Mouse (Mus musculus): ENCODE data around the gene Lrrc57.

Lrrc57 gene

DNA sequence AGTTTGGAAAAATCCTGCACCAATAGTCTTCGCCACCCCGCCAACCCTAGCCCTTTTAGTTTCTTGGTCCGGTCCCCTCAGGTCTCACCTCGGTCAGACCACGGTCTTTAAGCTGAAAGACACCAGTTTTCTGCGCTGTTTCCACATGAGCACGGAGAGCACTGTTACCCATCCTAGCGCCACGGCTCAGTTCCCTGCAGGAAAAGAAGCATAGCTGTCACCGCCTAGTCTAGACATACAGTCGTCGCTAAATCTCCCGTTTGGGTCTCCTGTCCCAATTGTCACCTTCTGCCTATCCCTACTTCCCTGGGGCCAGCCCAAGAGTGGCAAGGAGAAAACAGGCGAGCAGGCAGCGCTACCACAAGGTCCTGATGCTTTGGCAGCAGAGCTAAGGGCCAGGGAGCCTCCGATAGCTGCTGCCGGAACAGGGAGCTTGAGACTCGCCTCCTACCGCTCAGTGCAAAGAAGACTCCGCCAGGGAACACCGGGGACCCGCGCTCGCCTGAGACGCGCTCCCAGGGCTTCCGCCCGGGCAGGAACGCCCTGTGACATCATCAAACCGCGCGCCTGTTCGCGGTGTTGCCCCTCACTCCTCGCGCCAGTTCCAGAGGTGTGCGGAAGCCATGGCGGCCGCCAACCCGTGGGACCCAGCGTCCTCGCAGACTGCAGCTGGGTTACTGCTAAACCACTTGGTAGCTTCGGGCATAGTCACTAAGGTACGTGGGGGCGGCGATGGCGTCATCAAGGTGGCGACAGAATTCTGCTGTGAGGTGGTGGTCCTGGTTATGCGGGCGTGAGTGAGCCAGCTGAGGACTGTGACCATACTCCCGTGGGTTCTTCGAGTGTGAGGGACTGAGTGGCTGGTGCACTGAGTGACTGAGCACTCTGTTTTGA lies at the start of gene Lrrc57, which contains the start of gene Haus2:
Gene Lrrc57 (minus strand): TSS at position 691 of the 894 bp plus-strand sequence.
Gene Haus2 (plus strand): TSS at position 554 of the 894 bp plus-strand sequence.
- peak; percentile 77 to 87 for DNase-seq

- no peak for DNase-seq
Measured at GRCm38 (mm10) chr2:120658486-120658885, 49.2 kb upstream of the Lrrc57 start.

- no peak for DNase-seq
Measured at GRCm38 (mm10) chr2:120656711-120657110, 47.4 kb upstream of the Lrrc57 start.

DNA sequence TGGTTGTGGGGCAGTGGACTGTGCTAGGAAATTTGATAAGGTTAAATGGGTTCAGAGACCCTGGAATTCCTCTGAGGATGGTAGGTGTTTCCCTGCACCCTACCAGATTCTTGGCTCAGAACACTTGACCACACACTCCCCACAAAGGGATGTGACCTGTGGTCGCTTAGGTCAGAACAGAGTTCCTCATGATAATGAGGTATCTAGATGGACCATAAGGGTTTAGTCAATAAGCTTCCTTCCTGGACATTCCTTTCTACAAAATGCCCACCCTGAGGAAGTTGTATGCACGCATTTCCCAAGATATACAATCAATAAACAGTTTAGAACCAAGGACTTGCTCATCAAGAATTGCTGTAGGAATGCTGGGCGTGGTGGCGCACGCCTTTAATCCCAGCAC lies 46.6 kb upstream of the Lrrc57 start:
- DNase-seq: no peak

DNA sequence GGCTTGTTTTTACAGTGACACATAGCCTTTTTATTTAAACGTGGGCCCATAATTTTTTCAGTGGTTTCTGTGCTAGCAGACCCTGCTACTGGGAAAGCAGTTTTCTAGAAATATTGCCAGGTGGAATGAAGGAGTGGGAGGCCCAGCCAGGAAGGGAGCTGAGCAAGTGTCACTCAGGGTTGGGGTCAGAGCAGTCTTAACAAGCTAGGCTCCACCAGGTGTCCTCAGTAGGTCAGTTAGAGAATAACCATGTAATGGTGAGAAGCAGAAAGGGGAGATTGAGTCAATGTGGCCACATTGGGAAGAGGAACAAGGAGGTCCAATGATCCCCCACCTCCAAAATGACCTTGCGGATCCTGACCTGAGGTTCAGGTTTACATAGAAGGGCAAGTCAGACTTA lies 45.4 kb upstream of the Lrrc57 start:
- no peak for DNase-seq

DNA sequence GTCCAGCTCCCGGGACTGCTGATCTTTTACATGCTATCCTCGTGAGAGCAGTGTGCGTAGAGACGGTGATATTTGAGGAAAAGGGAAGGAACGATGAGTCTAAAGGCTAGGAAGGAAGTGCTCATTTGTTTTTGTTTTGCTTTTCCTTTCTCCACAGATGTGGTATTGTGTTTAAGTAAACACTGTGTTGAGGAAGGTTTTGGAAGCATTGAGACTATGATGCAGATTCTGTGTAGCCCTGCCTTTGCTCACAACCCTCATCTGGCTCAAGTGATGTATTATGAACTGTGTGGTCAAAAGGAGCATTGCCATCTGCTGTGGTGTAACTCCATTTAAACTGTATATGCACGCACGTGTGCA lies 43.6 kb upstream of the Lrrc57 start:
- no peak for DNase-seq

DNA sequence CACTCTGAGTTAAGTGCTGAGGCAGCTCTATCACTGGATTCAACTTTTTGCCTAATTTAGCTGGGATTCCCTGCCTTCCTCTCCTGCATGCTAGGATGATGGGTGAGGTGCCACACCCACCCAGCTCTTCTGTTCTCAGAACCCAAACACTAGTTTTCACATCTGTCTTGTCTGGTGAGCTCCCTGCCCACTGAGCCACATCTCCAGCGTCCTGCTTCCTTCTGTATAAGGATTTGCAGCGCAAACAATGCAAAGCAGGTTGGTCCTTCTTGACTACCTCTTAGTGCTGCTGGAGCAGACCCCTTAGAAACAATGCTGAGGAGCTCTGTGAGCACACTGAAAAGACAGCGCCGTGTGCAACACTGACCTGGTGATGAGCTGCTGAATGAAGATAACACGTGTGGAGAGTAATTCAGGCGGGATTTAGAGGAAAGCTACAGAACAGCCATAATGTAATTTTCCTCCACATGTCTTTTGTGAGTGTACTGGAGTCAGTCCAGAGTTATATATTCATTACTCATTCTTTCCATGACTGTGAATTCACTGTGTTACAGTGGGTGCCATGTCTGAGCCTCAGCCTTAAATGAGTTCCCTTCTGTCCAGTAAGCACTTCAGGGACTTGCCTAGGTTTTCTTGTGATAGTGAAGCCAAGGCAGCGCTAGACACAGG lies 43.1 kb upstream of the Lrrc57 start:
- no peak for DNase-seq

- DNase-seq: no peak
Measured at GRCm38 (mm10) chr2:120646777-120647176, 37.5 kb upstream of the Lrrc57 start.

GRCm38 (mm10) chr2:120643836-120644235 lies 34.5 kb upstream of the Lrrc57 start:
- DNase-seq: peak in 1 of 2 experiments; percentile 19

DNA sequence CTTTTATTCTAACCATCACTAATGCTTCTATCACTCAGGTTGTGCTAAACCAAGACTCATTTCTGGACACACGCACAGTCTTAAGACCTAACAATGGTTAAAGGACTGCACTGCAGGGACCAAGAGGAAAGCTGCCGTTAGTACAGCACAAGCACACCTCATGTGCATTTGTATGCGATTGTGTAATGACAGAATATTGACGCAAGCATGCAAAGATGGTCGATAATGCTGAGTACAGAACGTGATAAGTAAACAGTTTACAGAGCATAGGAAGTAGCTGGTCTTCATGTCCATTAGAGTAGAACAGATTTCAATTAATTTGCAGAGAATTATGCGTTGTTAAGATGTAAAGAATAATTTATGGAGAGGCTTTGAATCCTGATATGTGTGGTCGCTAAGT lies 31.5 kb upstream of the Lrrc57 start:
- DNase-seq: no peak

DNA sequence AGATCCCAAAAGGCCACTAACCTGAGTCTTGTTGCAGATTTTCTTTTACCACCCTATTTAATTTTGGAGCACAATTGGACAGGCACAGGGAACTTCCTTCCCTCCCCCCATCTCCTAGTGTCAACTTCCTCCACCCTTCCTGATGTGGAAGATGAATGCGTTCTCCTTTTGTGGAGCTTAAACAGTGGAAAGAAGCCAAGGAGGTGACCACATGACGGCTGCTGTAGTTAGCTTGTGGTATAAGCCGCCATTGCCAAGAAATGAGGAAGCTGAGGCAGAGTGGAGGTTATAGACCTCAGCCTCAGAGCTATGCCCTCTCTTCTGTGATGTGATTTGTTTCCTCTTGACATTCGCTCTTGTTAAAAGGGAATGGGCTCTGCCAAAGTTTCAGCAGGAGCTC lies 22.6 kb upstream of the Lrrc57 start:
- peak; percentile 46 to 56 for DNase-seq

- no peak for DNase-seq
Measured at GRCm38 (mm10) chr2:120631521-120631920, 22.2 kb upstream of the Lrrc57 start.

DNA sequence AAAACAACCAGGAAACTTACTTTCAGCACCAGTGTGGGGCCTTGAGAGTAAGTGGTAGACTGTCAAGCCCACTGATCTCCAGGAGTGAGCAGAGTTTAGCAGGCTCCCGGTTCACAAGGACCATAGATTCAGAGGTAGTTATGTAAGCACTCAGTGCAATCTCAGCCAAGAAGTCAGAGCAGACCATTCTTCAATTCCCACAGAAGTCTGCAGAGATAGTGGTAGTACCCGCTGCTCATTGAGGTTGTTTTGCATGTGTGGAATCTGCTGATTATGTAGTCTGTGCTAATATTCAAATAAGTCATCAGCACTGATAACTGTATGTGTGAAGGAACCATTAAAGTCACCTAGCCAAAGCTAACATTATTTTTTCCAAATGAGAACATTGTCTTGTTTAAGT lies 21.3 kb upstream of the Lrrc57 start:
- DNase-seq: no peak

DNA sequence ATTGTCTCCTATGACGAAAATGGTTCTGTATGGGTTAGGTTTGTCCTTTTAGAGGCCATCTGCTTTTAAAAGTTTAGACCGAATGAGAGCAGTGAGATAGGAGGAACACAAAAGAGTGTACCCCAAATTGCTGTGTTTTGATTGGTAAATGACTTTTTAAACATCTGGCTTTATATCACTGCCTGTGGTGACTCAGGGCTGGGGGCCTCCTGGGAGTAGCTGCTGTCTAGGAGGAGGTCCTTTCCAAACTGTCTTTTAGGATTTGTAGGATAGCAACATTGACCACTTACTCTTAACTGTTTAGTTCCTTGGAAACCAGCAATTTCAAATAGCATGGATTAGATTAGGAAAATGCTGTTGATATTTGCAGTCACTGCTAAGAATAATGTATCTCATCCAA lies 20.9 kb upstream of the Lrrc57 start:
- no peak for DNase-seq

DNA sequence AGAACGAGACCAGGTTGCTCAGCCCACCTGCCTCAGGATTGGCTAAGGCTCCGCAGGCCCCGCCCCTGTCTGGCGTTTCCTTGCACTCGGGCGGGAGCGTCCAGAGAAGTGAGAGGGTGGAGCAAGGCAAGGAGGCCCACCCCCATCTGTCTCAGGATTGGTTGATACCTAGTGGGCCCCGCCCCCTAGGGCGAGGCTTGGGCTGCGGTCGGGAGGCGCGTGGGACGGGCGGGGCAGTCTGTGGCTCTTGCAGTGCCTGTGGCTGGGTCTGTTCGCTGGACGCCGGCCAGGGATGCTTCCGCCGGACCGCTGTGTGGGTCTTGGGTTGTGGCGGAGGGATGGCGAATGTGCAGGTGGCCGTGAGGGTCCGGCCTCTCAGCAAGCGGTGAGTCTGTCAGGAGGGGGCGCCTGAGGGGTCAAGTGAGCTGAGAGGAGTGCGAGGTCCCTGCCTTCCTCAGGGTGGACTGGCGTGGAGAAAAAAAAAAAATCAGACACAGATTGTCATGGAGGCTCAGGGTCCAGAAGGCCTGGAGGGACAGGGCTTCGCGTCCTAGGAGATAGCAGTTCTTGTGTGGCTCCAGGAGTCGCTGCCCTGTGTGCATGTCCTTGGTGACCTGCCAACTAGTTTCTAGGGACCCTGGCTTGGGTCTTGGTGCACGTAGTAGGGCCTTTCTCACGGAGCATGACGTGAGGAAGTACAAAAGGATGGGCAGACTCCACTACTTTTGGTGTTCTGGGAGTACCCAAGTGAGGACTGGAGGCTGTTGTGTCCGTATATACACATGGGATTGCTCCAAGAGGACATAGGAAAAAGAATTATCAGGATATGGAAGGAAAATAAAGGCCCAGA lies 19.8 kb upstream of the Lrrc57 start, which contains the start of gene Stard9:
Gene Stard9 (plus strand): TSS at position 236 of the 850 bp plus-strand sequence.
- DNase-seq: peak; percentile 98 to 99

DNA sequence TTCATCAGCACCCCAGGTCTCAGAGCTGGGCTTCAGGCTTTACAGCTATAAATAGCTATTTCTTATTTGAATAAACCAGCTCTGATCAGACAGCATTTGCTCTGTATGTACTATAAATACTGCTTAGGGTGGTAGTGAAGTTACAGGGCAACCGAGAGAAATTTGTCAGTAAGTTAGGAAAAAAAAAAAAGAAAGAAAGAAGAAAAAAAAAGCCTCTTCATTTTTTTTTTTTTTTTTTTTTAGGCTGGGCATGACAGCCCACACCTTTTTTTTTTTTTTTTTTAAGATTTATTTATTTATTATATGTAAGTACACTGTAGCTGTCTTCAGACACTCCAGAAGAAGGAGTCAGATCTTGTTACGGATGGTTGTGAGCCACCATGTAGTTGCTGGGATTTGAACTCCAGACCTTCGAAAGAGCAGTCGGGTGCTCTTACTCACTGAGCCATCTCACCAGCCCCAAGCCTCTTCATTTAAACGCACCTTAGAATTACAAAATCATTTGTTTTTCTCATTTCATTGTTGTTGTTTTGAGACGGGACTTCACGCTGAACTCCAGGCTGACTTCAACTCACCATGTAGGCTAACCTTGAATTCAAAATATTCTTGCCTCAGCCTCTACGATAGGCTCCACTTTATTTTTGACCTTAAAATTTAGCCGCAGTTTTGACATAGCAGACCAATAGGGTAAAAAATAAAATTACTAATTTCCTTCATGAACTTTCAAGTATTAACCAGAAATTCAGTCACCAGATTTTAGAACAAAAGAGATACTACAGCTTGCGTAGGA lies 19.0 kb upstream of the Lrrc57 start:
- no peak for DNase-seq

GRCm38 (mm10) chr2:120622920-120623319 lies 13.6 kb upstream of the Lrrc57 start:
- DNase-seq: no peak

DNA sequence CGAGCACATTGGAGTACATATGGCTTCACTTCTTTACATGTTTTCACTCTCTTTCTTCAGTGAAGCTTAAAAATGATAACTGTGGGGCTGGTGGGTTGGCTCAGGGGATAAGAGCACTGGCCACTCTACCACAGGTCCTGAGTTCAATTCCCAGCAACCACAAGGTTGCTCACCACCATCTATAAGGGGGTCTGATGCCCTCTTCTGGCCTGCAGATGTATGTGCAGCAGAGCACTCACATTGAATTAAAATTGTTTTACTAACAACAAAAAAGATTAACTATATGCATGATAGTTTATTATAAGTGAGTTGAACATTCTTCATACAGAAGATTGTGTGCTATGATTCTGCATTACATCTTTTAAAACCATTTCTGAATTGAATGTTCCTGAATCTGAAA lies 10.2 kb upstream of the Lrrc57 start:
- no peak for DNase-seq

GRCm38 (mm10) chr2:120616279-120617163 lies 7.2 kb upstream of the Lrrc57 start:
- DNase-seq: no peak

DNA sequence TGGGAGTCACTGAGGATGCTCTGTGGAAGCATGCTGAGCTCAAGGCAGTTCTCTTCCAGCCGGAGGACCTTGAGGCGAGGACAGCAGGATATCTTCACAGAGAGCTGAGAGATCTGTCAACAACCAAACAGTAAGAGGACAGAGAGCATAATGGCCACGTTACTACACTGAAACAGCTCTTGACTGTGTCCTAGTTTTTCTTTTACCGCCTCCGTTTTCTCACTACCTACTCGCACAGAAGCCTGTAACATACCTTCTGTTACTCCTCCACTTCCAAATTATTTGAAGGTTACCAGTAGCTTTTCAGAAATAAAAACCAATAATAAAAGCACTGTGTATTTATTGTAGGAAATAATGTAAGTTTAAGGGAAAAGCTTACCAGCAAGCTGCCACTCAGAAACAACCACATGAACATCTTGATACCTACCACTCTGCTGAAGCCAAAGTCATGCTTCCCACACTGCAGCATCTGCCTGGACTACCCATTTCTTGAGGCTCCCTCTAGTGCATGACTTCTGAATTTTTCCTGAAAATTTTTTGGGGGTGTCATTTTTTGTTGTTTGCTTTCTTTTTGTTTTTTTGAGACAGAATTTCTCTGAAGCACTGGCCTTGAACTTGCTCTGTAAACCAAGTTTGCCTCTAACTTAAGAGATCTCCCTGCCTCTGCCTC lies 3.2 kb downstream of the Lrrc57 start:
- no peak for DNase-seq

DNA sequence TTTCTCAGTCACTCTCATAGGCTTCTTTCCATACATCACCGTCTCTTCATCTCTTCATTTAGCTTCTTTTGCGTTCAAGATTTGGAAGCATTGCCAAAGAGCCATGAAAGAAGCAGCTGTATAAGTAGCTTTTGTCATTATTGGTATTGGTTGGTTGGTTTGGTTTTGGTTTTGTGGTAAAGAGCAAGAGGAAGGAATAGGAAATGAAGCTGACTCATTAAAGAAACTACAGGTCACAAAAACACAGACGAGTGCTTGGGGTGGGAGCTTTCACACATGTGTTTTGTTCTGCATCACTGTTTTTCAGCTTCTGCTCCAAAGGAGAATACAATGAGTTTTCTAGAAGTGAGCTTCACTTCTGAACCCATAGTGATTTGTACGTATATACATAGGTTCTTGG lies 9.8 kb downstream of the Lrrc57 start:
- DNase-seq: no peak
